Mouse (Mus musculus) forebrain, embryonic 16.5 days (tissue): ENCODE results near the gene Sp2. TPM values are rescaled to one million over a fixed set of nuclear protein-coding genes. Genes with fewer than 3 reads are reported as not detected.

ENCODE experiments used
- ATAC-seq: fragments of 200-750 bp; cut with Nextera tagmentation; 2 replicates; pipeline ENCODE4 v1.8.0; 2017; ENCODE audit warnings: mild to moderate bottlenecking, moderate library complexity
- H3K27ac ChIP-seq: fragments of 300-500 bp; sonication (generic); 2 replicates; pipeline ENCODE4 v1.5.1; 2014; ENCODE audit warnings: low read length, control low read depth
- H3K27me3 ChIP-seq: fragments of 300-500 bp; sonication (generic); replicated peaks from 2 replicates; pipeline ENCODE4 v1.6.1; 2014; ENCODE audit warnings: low read length; ENCODE audit not compliant: control insufficient read depth, insufficient read depth
- H3K36me3 ChIP-seq: fragments of 300-500 bp; sonication (generic); 2 replicates; pipeline ENCODE4 v1.6.1; 2014; ENCODE audit not compliant: control insufficient read depth, insufficient read depth
- H3K4me1 ChIP-seq: fragments of 300-500 bp; sonication (generic); replicated peaks from 2 replicates; pipeline ENCODE4 v1.6.1; 2014; ENCODE audit warnings: low read length; ENCODE audit not compliant: control insufficient read depth, insufficient read depth
- H3K4me2 ChIP-seq: fragments of 300-500 bp; sonication (generic); 2 replicates; pipeline ENCODE4 v1.6.1; 2014; ENCODE audit warnings: mild to moderate bottlenecking, low read length, control low read depth
- H3K4me3 ChIP-seq: fragments of 300-500 bp; sonication (generic); replicated peaks from 2 replicates; pipeline ENCODE4 v1.5.1; 2014; ENCODE audit warnings: mild to moderate bottlenecking, low read length, control low read depth
- H3K9ac ChIP-seq: fragments of 300-500 bp; sonication (generic); replicated peaks from 2 replicates; pipeline ENCODE4 v1.6.1; 2014; ENCODE audit warnings: low read depth, low read length, control low read depth
- H3K9me3 ChIP-seq: fragments of 300-500 bp; sonication (generic); 2 replicates; pipeline ENCODE4 v1.6.1; 2016; ENCODE audit warnings: low read length; ENCODE audit not compliant: control insufficient read depth
- WGBS: fragments of 180-500 bp; shearing (Covaris S2); extraction: QIAGEN DNeasy Blood & Tissue Kit; methylation state at CpG from one replicate; pipeline ENCODE4 v1.1.7; 2014; 5-methylcytosine and 5-hydroxymethylcytosine counted together
- polyA plus RNA-seq: library from polyadenylated mRNA; unstranded; fragments of >200 nt; fragmentation: Nextera tagmentation; extraction: Ambion mirVana; gene quantifications from 2 replicates; pipeline ENCODE4 v1.2.1, GENCODE M21; 2015

Gene Sp2
- polyA plus RNA-seq, 1 experiment from 2014 or later: 16.3 TPM

DNA sequence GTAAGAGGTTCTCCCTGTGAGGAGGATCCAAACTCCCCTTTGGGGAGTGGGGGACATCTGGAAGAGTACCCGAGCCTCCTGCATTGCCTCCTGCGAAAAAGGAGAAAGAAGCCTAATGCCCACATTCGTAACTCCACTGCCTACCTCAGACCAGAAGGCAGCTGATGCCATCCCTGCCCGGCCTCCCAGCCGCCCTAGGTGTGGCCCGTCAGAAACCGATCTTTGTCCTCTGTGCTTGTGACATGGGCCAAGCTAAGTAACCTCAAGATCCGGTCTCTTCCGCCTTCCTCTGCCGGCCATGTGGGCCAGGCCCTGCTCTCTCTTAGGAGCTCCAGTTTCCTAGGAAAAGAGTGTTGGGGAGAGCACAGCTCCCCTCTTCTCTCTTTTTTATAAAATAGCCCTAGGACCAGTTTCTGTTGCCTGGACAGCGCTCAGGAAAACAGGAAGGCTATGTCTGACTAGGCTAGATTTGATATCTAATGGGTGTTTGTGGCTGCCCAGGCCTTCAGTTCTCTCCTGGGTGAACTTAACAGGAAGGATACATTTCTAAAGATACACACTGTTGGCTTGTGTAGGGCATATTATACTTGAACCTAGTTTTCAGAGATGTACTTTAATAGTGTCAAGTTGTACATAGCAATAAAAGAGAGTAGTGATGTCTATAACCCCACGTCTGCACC, 57.1 kb downstream of the Sp2 start:
- Histone ChIP-seq H3K4me1 (no peaks in the 10 kb centered on the region), H3K27ac (no peak overlapping the region), H3K27me3 (peaks cover 11% of the 10 kb centered on the region), H3K4me3 (no peak overlapping the region), H3K4me2 (no peak overlapping the region), H3K36me3 (no peaks in the 10 kb centered on the region), H3K9ac (no peak overlapping the region), H3K9me3 (no peaks in the 10 kb centered on the region)
- no peak for ATAC-seq
- WGBS: 90% methylated on average over 12 of the region's 12 CpGs

DNA sequence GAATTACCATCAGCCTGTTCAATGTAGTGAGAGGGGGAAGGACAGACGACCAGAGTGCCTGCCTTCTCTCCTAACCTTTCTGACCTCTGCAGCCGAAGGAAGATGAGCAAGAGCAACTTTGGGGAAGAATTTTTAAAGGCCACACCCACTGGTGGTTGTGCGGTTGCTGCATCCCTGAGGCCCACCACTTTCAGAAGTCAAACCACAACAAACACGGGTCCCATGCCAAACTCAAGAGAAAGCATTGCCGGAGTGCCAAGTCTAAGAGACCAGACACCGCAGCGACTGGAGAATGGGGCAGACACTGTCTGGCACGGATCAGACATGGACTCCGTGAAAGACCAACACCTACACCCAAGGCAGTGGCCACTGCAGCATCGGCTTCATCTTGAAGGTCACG, 57.9 kb downstream of the Sp2 start:
- Histone ChIP-seq H3K9ac (no peak overlapping the region), H3K9me3 (no peaks in the 10 kb centered on the region), H3K4me1 (no peaks in the 10 kb centered on the region), H3K4me3 (no peak overlapping the region), H3K27me3 (peaks cover 11% of the 10 kb centered on the region), H3K36me3 (no peaks in the 10 kb centered on the region), H3K4me2 (no peak overlapping the region), H3K27ac (no peak overlapping the region)
- ATAC-seq: no peak
- WGBS: 84% methylated on average over 11 of the region's 11 CpGs

DNA sequence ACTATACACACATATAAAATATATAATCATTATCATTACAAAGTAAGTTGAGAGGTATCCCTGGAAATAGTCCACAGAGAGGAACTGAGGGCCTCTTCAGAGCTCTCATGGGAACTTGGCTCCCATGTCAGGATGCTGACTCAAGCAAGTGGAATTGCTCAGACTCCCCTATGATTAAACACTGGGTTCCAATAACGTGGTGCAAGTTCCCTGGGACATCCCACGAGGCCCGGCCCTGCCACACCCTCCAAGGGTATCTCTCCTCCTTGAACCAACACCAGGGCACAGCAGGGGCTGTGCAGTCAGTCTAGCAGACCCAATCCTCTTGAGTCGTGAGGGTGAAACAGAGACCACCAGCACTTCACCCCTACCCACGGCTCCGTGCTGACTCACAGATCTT, 63.8 kb downstream of the Sp2 start:
- H3K4me2 ChIP-seq: no peak overlapping the region
- no peak for ATAC-seq
- no peaks in the 10 kb centered on the region for H3K9me3 ChIP-seq
- peaks cover 3% of the 10 kb centered on the region; the same call in 1 of the 2 replicates for H3K27me3 ChIP-seq
- no peaks in the 10 kb centered on the region for H3K36me3 ChIP-seq
- H3K4me3 ChIP-seq: no peak overlapping the region
- no peak overlapping the region for H3K27ac ChIP-seq
- peaks cover 9% of the 10 kb centered on the region for H3K4me1 ChIP-seq
- H3K9ac ChIP-seq: no peak overlapping the region
- WGBS: 70% methylated on average over 6 of the region's 6 CpGs

DNA sequence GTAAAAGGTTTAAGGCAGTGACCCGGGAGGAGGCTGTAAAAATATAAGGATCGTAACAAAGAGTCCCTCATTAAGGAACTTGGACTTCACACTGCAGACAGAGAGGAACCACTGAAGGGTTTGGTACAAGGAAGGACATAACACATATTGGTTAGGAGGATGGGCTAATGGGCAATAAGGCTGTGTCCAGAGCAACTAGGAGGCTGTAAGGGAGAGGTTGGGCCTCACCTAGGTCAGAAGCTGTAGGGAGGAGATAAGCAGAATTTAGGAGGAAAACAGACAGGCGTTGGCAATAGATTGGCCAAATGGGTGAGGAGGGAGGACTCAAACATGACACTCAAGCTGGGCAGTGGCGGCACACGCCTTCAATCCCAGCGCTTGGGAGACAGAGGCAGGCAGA, 65.3 kb downstream of the Sp2 start:
- Histone ChIP-seq H3K36me3 (no peaks in the 10 kb centered on the region), H3K4me3 (no peak overlapping the region), H3K9me3 (no peaks in the 10 kb centered on the region), H3K27me3 (peaks cover 3% of the 10 kb centered on the region; the same call in 1 of the 2 replicates), H3K4me1 (peaks cover 9% of the 10 kb centered on the region), H3K4me2 (no peak overlapping the region), H3K9ac (no peak overlapping the region), H3K27ac (no peak overlapping the region)
- WGBS: 92% methylated on average over 6 of the region's 6 CpGs
- no peak for ATAC-seq

DNA sequence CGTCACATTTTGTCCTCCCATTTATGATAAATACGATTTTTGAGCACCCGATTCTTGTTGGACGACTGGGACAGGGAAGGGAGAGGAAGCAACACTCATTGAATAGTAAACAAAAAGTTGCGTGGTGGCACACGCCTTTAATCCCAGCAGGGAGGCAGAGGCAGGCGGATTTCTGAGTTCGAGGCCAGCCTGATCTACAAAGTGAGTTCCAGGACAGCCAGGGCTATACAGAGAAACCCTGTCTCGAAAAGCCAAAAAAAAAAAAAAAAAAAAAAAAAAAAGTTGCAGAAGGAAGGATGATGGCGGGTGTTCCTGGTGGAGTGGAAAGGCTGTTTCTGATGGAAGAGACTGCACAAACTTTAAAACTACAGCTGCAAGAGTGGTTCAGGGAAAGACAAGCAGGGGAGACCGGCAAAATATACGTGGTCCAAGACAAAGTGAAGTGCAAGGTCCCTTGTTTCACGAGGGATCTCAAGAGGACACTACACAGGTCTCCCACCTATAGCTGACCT, 65.8 kb downstream of the Sp2 start:
- WGBS: 35% methylated on average over 13 of the region's 13 CpGs
- Histone ChIP-seq H3K27me3 (peaks cover 3% of the 10 kb centered on the region; the same call in 1 of the 2 replicates), H3K9ac (no peak overlapping the region), H3K4me1 (peaks cover 9% of the 10 kb centered on the region), H3K4me3 (peak overlapping the region; percentile 31), H3K9me3 (no peaks in the 10 kb centered on the region), H3K27ac (no peak overlapping the region), H3K36me3 (no peaks in the 10 kb centered on the region), H3K4me2 (peak overlapping the region; percentile 46)
- peak; percentile 5 for ATAC-seq

DNA sequence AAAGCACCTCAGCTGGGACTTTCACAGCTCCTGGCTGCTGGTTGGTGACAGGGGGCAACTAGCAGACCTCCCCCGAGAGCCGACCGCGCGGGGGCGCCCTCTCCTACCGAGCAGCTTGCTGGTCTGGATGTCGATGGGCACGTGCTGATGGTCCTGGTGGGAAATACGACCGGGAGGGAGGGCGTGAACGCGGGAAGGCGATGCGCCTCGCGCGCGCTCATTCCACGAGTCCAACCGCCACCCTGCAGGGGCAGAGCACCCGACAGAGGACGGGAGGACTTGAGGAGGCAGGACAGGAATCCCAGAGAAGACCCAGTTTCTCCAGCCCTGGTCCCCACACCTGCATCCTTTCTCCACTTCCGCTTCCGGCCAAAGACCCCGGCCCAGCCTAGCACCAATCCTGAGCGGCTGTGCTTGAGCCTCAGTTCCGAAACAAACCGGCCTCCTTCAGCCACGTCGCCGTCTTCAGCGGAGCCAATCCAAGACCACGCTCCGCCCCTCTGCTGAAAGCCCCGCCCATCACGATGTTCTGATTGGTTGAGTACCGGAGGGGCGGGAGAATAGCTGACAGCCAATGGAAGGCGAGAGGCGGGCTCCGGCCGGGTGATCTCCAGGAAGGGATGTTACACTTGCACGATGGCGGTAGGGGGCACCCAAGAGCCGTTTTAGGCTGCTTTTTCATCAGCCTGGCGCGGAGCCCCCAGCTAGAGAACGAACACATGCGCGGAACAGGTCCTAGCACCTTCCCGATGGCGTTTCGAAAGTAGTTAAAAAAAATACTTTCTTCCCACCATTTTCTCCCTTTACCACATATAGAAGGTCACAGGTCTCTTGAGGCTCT, 66.5 kb downstream of the Sp2 start, which contains the start of gene Cdk5rap3:
Cdk5rap3 (minus strand) TSS at position 453 of the 841 bp plus-strand sequence.
- under 1% methylated on average over 55 of the region's 55 CpGs for WGBS
- ATAC-seq: peak; percentile 98
- Histone ChIP-seq H3K27me3 (peaks cover 3% of the 10 kb centered on the region; the same call in 1 of the 2 replicates), H3K9ac (peak within 1 kb of the TSS; percentile 74), H3K4me3 (peak within 1 kb of the TSS; percentile 84), H3K4me1 (peaks cover 9% of the 10 kb centered on the region), H3K27ac (peak within 1 kb of the TSS; percentile 48), H3K4me2 (peak within 1 kb of the TSS; percentile 77), H3K36me3 (no peaks in the 10 kb centered on the region), H3K9me3 (no peaks in the 10 kb centered on the region)

DNA sequence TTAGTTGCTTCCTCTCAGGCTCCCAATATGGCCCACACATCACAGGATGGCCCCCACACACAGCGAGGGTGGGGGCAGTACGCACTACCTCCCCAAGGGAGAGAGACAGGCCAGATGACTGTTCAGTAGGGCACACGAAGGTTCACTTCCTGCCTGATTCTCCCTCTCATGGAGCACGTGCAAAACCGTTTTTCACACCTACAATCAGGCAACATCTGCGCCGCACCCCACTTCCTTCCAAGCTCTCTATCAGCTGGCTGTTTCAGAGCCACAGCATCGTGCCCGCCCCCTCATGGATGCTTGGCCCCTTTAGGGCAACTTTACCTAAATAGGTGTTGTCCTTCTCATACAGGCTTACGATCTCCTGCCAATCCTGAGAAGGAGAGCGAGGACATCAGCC, 70.1 kb downstream of the Sp2 start:
- no peaks in the 10 kb centered on the region for H3K9me3 ChIP-seq
- H3K36me3 ChIP-seq: peaks cover 14% of the 10 kb centered on the region
- H3K4me1 ChIP-seq: peaks cover 12% of the 10 kb centered on the region
- 93% methylated on average over 11 of the region's 11 CpGs for WGBS
- no peak overlapping the region for H3K4me3 ChIP-seq
- no peak overlapping the region for H3K9ac ChIP-seq
- ATAC-seq: no peak
- 0 out of 2 replicates have a peak, but pooled peaks cover 3% of the 10 kb centered on the region for H3K27me3 ChIP-seq
- H3K27ac ChIP-seq: no peak overlapping the region
- H3K4me2 ChIP-seq: no peak overlapping the region

DNA sequence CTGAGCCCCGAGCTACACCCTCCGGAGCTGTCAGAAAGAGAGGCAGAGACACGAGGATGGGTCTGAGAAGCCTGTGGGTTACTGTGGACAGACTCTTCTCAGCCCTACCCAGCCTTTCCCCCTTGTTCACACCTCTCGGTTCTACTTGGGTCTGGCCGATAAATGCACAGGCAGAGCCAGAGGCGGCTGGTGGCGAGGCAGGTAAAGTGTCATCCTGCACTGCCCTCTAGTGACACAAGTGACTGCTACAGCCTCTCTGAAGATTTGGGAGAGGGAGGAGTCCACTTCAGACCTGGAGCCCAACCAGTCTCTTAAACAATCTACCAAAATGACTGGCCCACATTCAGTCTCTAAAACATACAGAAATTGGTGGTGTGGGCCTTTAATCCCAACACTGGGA, 72.8 kb downstream of the Sp2 start:
- peaks cover 15% of the 10 kb centered on the region for H3K36me3 ChIP-seq
- 27% methylated on average over 7 of the region's 7 CpGs for WGBS

DNA sequence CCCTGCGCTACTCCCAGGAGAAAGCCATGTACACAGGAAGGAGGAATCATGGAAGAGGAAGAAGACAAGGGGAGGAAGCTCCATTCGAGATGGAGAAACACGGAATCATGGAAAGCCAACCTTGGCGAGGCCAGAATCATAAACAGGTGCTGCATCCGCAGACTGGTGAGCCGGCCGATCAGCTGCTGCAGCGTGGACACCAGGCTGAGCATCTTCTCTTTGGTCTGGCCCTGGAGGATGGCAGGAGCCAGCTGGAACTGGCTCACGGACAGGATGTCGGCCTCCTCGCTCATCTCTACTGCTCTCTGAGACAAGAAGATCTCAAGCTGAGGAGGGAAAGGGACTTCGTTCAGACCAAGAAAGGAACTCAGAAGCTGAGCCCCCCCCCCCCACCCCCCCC, 74.2 kb downstream of the Sp2 start:
- Histone ChIP-seq H3K4me2 (no peak overlapping the region), H3K4me1 (peaks cover 8% of the 10 kb centered on the region), H3K4me3 (no peak overlapping the region), H3K9me3 (no peaks in the 10 kb centered on the region), H3K36me3 (peaks cover 15% of the 10 kb centered on the region), H3K27me3 (no peaks in the 10 kb centered on the region), H3K27ac (no peak overlapping the region), H3K9ac (no peak overlapping the region)
- ATAC-seq: no peak
- WGBS: 93% methylated on average over 12 of the region's 12 CpGs

More for the DNA sequence above, 72.8 kb downstream of the Sp2 start:
- peaks cover 7% of the 10 kb centered on the region for H3K4me1 ChIP-seq
- no peaks in the 10 kb centered on the region for H3K27me3 ChIP-seq
- no peaks in the 10 kb centered on the region for H3K9me3 ChIP-seq
- ATAC-seq: peak; percentile 74
- no peak overlapping the region for H3K4me3 ChIP-seq
- H3K9ac ChIP-seq: peak overlapping the region; percentile 4; the same call in 1 of the 2 replicates
- H3K4me2 ChIP-seq: no peak overlapping the region
- no peak overlapping the region for H3K27ac ChIP-seq
